Mouse (Mus musculus) limb, embryonic 13.5 days (tissue): ENCODE measurements around the gene Hoxc9. TPM values are rescaled to one million over a fixed set of nuclear protein-coding genes. Genes with fewer than 3 reads are reported as not detected.

Experiments used
- microRNA counts: library from miRNA; unstranded; fragments of <30 nt; microRNA quantifications from one replicate; lab custom pipeline; 2016
- microRNA-seq: library from miRNA; unstranded; fragments of <30 nt; microRNA quantifications from one replicate; pipeline ENCODE4, GENCODE M21; 2016
- polyA plus RNA-seq: library from polyadenylated mRNA; unstranded; fragments of >200 nt; fragmentation: Nextera tagmentation; extraction: Ambion mirVana; gene quantifications from 2 replicates; pipeline ENCODE4 v1.2.1, GENCODE M21; 2015

The Hoxc9 gene
- polyA plus RNA-seq, 1 experiment from 2014 or later = 2.1 TPM

MicroRNA genes within 50 kb of the gene (microRNA counts, 519-probe panel; counts per million panel counts)
- microRNA mmu-miR-615-3p (lab: Ali Mortazavi, UCI) (1,929 counts per million, percentile 23 among the panel's probes with 10 or more counts), microRNA mmu-miR-615-5p (lab: Ali Mortazavi, UCI) (not detected)

Small RNA genes lying within 50 kb of the gene (microRNA-seq; reads per million reads assigned to microRNA genes)
- gene Mir196a-2 = 918 reads per million, percentile 74 among the genes with 10 or more reads in this experiment
- gene Mir615 = 1,601 reads per million, percentile 79 among the genes with 10 or more reads in this experiment

Other genes starting within 250 kb of the Hoxc9 start
- gene Hoxc13, start 55.3 kb upstream of the Hoxc9 start, polyA plus RNA-seq = 2.9 and 3.8 TPM in 2 replicates
- gene Hoxc12, start 39.7 kb upstream of the Hoxc9 start, polyA plus RNA-seq = 2.8 and 3.1 TPM in 2 replicates
- 2.1 and 2.6 TPM in 2 replicates for gene Hoxc11, start 22.0 kb upstream of the Hoxc9 start, polyA plus RNA-seq
- gene Hoxc10, start 9.6 kb upstream of the Hoxc9 start, polyA plus RNA-seq = 11.0 and 11.3 TPM in 2 replicates
- gene Hoxc5, start 9.0 kb upstream of the Hoxc9 start, polyA plus RNA-seq = 5.2 and 6.7 TPM in 2 replicates
- gene Hoxc8, start 14.2 kb downstream of the Hoxc9 start, polyA plus RNA-seq = 2.7 and 3.0 TPM in 2 replicates
- 2.5 and 2.8 TPM in 2 replicates for gene Hoxc6, start 21.8 kb downstream of the Hoxc9 start, polyA plus RNA-seq
- gene Hoxc4, start 42.5 kb downstream of the Hoxc9 start, polyA plus RNA-seq = 4.8 and 4.9 TPM in 2 replicates
- gene Smug1, start 190.7 kb downstream of the Hoxc9 start, polyA plus RNA-seq = 15.6 and 16.7 TPM in 2 replicates